Mouse (Mus musculus): Measurements from ENCODE around the gene Bard1.

DNA sequence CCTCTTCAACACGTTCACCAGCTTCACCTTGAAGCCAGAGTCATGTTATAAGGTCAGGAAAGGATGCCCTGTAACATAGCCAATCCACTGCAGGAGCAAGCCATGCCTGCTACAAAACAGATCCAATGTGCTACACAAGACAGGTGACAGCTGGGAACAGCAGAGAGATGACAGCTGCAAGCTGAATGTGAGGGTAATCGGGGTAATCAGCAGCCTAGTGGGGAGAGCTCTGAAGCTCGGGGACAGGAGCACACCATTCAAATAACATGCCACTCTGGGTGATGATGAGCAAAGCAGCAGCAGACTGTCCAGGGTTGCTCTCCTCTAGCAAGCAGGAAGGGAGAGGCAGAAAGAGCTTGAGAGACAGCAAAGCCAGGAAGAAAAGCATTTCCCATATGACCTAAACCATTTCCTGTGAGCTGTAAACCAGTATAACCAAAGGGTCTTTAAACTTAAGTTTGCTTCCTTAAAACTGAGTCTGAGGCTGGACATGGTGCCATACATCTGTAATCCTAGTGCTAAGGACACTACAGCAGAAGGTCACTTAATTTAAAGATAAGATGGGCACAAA is 2.9 kb downstream of the Bard1 start:
- TF ChIP-seq GATA1 (IDR thresholded peaks at IDR 0.05; ENCODE audit: borderline replicate concordance, low read length) = no peak
- TF ChIP-seq FLI1 (IDR thresholded peaks at IDR 0.05; ENCODE audit: low read length) = no peak
